Mouse (Mus musculus): ENCODE data around the gene Mfge8.

DNA sequence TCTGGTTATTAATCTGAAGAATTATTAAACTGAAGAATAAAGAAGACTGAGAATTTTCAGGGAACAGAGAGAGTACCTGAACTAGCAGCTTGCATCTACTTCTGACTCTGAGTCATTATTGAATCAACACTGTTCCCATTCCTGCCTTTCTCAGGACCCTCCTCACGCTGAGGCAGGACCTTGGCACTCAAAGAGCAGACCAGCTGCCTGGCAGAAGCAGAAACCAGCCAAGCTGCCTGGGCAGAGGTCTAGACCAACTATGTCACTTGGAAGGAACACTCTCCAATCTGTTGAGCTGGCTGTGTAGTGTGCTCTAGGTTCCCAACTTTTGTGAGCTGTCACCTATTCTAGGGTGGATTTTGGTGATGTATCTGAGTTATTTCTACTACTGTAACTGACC, 10.5 kb upstream of the Mfge8 start:
- TF ChIP-seq CTCF (IDR thresholded peaks at IDR 0.05) (no peak), EP300 (IDR thresholded peaks at IDR 0.05) (no peak)

Measured in lung, postnatal 0 days (tissue).